Mouse (Mus musculus) cerebellum, adult 2 months (tissue): Measurements from ENCODE around the gene Pappa2. TPM values are rescaled to one million over a fixed set of nuclear protein-coding genes. Genes with fewer than 3 reads are reported as not detected.

ENCODE experiments used
- DNase-seq, 2 experiments: peaks; one replicate each; pipeline ENCODE4 v3.0.0; 2021
- H3K27ac ChIP-seq: fragments of 200-500 bp; 2 replicates; pipeline ENCODE4 v1.5.1; 2012; ENCODE audit warnings: low read length, control low read depth, inconsistent platforms; ENCODE audit not compliant: insufficient read depth
- H3K27me3 ChIP-seq: fragments of 200-500 bp; 2 replicates; pipeline ENCODE4 v1.6.1; 2012; ENCODE audit warnings: inconsistent platforms, mild to moderate bottlenecking, low read length, moderate library complexity; ENCODE audit not compliant: control insufficient read depth, insufficient read depth
- H3K4me1 ChIP-seq: fragments of 200-500 bp; 2 replicates; pipeline ENCODE4 v1.6.1; 2011; ENCODE audit warnings: low read length; ENCODE audit not compliant: control insufficient read depth, insufficient read depth
- H3K4me3 ChIP-seq: fragments of 200-500 bp; replicated peaks from 2 replicates; pipeline ENCODE3; 2011; ENCODE audit warnings: mild to moderate bottlenecking, low read depth, low read length, control low read depth; ENCODE audit not compliant: insufficient read depth
- CTCF ChIP-seq: fragments of 200-500 bp; IDR thresholded peaks from 2 replicates; pipeline ENCODE4 v1.5.1; 2011; ENCODE audit warnings: low read depth, mild to moderate bottlenecking, control low read depth, low read length, moderate library complexity, borderline replicate concordance; ENCODE audit not compliant: insufficient read depth
- POLR2A ChIP-seq: fragments of 200-500 bp; IDR thresholded peaks from 2 replicates; pipeline ENCODE4 v1.6.1; 2011; ENCODE audit warnings: low read length, control low read depth, borderline replicate concordance; ENCODE audit not compliant: insufficient read depth
- WGBS: fragments of 180-500 bp; shearing (Covaris S2); methylation state at CpG from one replicate; pipeline ENCODE4 v1.1.7; 2018; 5-methylcytosine and 5-hydroxymethylcytosine counted together
- polyA plus RNA-seq: library from polyadenylated mRNA; depleted of rRNA; stranded (reverse); fragments of >200 nt; gene quantifications from 2 replicates; pipeline ENCODE4 v1.2.3, GENCODE M21; 2012

The Pappa2 gene
- polyA plus RNA-seq, 1 experiment = 0.31 TPM

DNA sequence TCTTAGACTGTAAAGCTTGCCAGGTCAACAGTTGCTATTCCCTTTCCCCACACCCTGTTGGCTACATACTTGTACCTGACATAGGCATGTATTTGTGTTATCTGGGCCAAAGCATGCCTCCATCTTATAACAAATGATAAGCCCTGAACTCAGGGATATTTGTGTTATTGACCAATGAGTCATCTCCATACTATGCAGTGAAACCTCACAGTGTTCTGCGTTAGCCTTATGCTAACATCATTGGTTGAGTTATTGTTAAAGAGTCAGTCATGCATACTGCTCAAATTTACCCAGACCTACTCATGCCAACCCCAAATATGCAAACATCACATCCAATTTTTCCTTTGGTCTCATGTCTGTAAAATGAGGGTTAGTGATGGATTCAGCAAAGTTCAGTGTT, 279.0 kb downstream of the Pappa2 start:
- H3K4me3 ChIP-seq = no peak overlapping the region
- H3K27me3 ChIP-seq = no peaks in the 10 kb centered on the region
- no peak for TF ChIP-seq CTCF
- TF ChIP-seq POLR2A = no peak
- no peak for DNase-seq
- H3K4me1 ChIP-seq = peaks cover 5% of the 10 kb centered on the region; the same call in 1 of the 2 replicates
- no peak overlapping the region for H3K27ac ChIP-seq
- 83% methylated on average over 1 of the region's 1 CpGs for WGBS

DNA sequence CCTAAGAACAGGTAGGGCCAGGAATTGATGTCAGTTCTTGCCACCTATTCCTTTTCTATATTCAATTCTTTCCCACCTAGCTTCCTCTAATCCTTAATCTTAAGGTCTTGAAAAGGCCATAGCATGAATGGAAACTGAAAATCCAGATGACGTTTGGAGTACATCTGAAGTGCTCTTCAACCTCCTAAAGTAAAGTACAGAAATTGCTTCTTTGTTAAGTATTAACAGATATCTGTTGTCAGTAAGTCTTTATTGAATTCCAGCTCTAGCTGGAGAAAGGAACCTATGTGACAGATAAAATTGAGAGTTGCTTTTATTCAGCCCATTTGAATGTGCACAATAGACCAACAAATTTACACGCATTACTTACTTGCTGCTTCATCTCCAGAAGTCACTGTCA, 280.1 kb downstream of the Pappa2 start:
- DNase-seq = no peak
- H3K4me1 ChIP-seq = peaks cover 5% of the 10 kb centered on the region; the same call in 1 of the 2 replicates
- TF ChIP-seq CTCF = no peak
- TF ChIP-seq POLR2A = no peak
- no peak overlapping the region for H3K4me3 ChIP-seq
- 88% methylated on average over 2 of the region's 2 CpGs for WGBS
- H3K27me3 ChIP-seq = no peaks in the 10 kb centered on the region
- no peak overlapping the region for H3K27ac ChIP-seq

DNA sequence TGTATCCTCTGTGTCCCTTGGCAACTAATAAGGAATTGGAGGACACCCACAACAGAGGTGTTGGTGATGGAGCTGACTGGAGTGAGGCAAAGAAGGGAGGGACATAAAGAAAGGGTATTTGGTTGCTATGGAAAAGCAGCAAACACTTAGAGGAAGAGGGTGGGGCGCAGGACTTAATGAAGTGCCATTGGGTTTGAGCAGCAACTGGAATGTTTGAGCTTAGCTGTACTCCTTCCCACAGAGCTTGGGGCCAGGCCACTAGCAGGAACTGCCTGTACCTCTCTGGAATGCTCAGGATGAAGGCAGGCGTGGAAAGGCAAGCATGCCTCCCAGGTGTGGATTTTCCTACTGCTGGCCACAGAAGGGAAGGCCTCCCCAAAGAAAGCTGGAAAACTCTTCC, 281.0 kb downstream of the Pappa2 start:
- Histone ChIP-seq H3K4me3 (no peak overlapping the region), H3K27me3 (no peaks in the 10 kb centered on the region), H3K4me1 (peaks cover 5% of the 10 kb centered on the region; the same call in 1 of the 2 replicates), H3K27ac (no peak overlapping the region)
- TF ChIP-seq CTCF (no peak), POLR2A (no peak)
- WGBS = 92% methylated on average over 2 of the region's 2 CpGs
- no peak for DNase-seq

DNA sequence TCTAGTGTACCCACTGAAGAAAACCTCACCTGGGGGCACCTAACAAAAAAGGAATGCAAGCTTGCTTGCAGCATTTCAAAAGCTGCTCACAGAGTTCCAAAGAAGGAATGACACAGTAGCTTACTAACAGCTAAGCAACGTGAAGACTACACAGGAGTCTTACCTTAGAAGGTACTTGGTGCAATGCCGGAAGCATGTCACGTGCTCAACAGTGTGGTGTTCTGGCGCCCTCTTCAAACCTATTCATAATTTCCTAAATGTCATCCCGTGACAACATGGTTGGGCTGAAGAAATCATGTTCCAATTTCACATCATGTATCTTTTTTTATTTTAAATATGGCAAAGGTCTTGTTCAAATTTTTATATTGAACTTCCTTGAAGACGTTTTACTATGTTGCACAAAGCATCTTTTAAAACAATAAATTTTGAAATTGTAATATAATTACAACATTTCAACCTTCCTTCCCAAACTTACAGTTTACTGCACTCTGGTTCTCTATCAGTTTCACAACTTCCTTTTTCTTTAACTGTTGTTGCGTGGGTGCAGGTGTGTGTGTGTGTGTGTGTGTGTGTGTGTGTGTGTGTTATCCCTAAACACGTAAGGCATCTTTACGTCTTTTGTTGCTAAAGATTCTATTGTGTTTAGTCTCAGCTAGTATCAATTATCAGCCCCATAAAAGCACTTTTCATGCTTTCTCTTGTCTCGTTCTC, 282.3 kb downstream of the Pappa2 start:
- Histone ChIP-seq H3K4me1 (peaks cover 2% of the 10 kb centered on the region; the same call in 1 of the 2 replicates), H3K27ac (no peak overlapping the region), H3K4me3 (no peak overlapping the region), H3K27me3 (no peaks in the 10 kb centered on the region)
- WGBS = 89% methylated on average over 10 of the region's 10 CpGs
- TF ChIP-seq POLR2A = no peak
- no peak for TF ChIP-seq CTCF
- DNase-seq = no peak

DNA sequence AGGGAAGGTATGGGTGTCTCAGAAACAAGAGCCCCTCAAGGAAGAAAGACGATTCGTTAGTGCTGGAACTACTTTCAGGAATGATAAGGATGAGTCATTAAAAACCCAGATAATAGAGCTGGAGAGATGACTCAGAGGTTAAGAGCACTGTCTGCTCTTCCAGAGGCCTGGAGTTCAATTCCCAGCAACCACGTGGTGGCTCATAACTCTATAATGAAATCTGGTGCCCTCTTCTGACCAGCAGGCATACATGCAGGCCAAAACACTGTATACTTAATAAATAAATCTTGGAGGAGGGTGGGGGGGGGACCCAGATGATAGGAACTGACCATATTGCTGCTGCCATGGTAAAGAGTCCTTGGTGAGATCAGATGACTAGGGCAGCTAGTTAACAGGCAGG, 282.9 kb downstream of the Pappa2 start:
- TF ChIP-seq POLR2A = no peak
- no peak for TF ChIP-seq CTCF
- Histone ChIP-seq H3K27ac (no peak overlapping the region), H3K4me1 (peaks cover 2% of the 10 kb centered on the region; the same call in 1 of the 2 replicates), H3K4me3 (no peak overlapping the region), H3K27me3 (no peaks in the 10 kb centered on the region)
- 77% methylated on average over 3 of the region's 3 CpGs for WGBS
- DNase-seq = no peak

DNA sequence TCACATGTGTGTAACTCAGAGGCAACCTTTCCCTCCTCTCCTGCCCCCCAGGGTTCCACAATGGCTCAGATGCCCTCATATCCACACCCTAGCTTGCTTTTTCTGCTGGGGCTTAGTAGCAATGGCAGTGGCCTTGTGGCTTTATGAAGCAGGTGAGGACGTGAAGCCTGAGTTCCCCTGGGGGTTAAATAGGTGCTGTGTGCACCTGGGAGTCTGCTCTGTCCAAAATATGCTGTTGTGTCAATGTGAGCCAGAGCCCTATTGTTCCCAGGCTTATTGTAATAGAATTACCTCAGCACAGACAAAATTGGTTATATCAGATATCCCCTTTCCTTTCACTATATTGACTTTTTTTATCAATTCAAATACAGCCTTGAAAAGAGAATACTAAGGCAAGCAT, 292.6 kb downstream of the Pappa2 start:
- DNase-seq = no peak
- no peaks in the 10 kb centered on the region for H3K27me3 ChIP-seq
- 52% methylated on average over 1 of the region's 1 CpGs for WGBS
- no peak for TF ChIP-seq CTCF
- TF ChIP-seq POLR2A = no peak
- H3K4me1 ChIP-seq = no peaks in the 10 kb centered on the region
- H3K27ac ChIP-seq = no peak overlapping the region
- H3K4me3 ChIP-seq = no peak overlapping the region

DNA sequence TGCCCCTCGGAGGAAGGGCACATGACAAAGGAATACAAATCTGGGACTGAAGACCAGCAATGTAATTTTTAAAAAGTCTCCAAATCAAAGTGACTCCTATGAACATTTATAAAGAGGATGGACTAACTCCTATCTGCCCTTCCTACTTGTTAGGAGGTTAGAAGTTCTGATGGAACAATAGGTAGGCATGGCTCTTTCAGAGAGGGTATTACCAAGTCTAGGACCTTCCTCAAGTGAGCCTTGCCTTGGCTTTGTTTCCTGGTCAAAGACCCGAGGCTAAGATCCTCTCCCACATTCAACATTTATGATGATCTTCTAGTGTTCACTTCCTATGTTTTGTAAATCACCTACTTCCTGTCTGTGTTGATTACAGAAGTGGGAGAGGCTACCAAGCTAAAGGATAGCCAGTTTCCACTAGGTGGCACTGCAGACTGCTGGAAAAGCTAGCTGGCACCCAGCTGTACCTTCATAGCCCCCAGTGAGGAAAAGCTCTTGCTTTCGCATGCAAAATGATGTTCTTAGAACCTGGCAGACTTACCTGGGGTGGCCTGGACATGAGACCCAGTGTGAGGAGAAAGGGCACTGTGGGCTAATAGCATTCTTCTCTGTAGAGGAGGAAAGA, 310.2 kb downstream of the Pappa2 start:
- Histone ChIP-seq H3K27me3 (no peaks in the 10 kb centered on the region), H3K4me3 (no peak overlapping the region), H3K4me1 (no peaks in the 10 kb centered on the region; the same call in 1 of the 2 replicates), H3K27ac (no peak overlapping the region)
- 35% methylated on average over 3 of the region's 3 CpGs for WGBS
- DNase-seq = peak; percentile 32 to 55
- TF ChIP-seq CTCF (peak; percentile 83), POLR2A (no peak)

DNA sequence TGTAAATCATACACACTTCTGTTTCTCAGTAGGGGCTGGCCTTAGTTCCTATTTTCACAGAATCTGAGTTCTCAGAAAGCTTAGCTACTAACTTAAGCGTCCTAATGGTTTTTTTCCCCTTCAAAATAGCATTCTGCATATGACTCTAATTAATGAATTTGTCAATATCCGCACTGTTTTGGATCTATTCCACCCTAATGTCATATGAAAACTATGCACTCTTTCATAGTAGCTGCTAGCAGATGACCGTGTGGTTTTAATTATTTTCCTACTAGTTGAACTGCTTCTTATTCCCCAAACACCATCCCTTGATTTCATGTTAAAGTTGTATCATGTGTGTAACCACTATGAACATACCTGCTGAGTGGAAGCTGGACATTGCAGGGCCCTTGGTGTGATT, 314.3 kb downstream of the Pappa2 start:
- TF ChIP-seq POLR2A (no peak), CTCF (no peak)
- no peak overlapping the region for H3K27ac ChIP-seq
- H3K4me3 ChIP-seq = no peak overlapping the region
- H3K4me1 ChIP-seq = no peaks in the 10 kb centered on the region
- H3K27me3 ChIP-seq = no peaks in the 10 kb centered on the region
- 85% methylated on average over 3 of the region's 3 CpGs for WGBS
- no peak for DNase-seq
